Mouse (Mus musculus) E14TG2a.4 (cell line): ENCODE measurements around the gene Fpr-rs3.

ENCODE experiments used
- H3K27me3 ChIP-seq: 2 replicates; pipeline ENCODE4 v1.6.1; 2014; ENCODE audit warnings: low read length, control low read depth; ENCODE audit not compliant: insufficient read depth
- H3K36me3 ChIP-seq: 2 replicates; pipeline ENCODE4 v1.6.1; 2014; ENCODE audit warnings: low read length, control low read depth; ENCODE audit not compliant: insufficient read depth
- H3K4me1 ChIP-seq: replicated peaks from 2 replicates; pipeline ENCODE4 v1.6.1; 2014; ENCODE audit warnings: low read depth, low read length, control low read depth
- H3K4me3 ChIP-seq: replicated peaks from 2 replicates; pipeline ENCODE4 v1.5.1; 2014; ENCODE audit warnings: mild to moderate bottlenecking, low read length
- H3K9me3 ChIP-seq: 2 replicates; pipeline ENCODE4 v1.6.1; 2014; ENCODE audit warnings: low read length, control low read depth
- CTCF ChIP-seq: conservative IDR thresholded peaks from 2 replicates; pipeline ENCODE4 v1.5.1; 2014; ENCODE audit warnings: low read length
- NANOG ChIP-seq: IDR thresholded peaks from 2 replicates; pipeline ENCODE4 v1.6.1; 2014; ENCODE audit warnings: borderline replicate concordance, low read length, mixed read lengths
- POU5F1 ChIP-seq: IDR thresholded peaks from 2 replicates; pipeline ENCODE4 v1.6.1; 2014; ENCODE audit warnings: low read length, borderline replicate concordance

Fpr-rs3 gene

DNA sequence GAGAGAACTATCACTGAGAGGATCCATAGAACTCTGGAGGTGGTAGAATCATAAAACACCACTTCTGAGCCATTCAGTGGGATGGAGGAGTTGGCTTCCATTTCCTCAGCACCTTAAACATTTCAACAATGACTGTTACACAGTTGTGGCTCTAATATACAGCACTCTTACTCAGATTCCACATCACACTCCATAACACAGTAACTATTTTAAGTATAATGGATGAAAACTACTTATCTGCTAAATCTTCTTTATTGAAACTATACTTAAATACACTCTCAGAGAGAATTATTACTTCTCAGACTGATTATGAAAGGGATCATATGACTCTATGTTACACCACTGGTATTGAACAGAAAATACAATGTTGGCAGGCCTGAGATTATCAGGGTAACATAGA, at the start of gene Fpr-rs3:
Gene Fpr-rs3, minus strand, starts transcription at position 101 of the 400 bp plus-strand sequence.
- H3K9me3 ChIP-seq, result no peaks in the 10 kb centered on the region
- TF ChIP-seq NANOG (no peak), CTCF (no peak), POU5F1 (no peak)
- H3K27me3 ChIP-seq, result no peaks in the 10 kb centered on the region
- H3K4me3 ChIP-seq, result no peak within 1 kb of the TSS
- H3K36me3 ChIP-seq, result no peaks in the 10 kb centered on the region
- H3K4me1 ChIP-seq, result no peaks in the 10 kb centered on the region

DNA sequence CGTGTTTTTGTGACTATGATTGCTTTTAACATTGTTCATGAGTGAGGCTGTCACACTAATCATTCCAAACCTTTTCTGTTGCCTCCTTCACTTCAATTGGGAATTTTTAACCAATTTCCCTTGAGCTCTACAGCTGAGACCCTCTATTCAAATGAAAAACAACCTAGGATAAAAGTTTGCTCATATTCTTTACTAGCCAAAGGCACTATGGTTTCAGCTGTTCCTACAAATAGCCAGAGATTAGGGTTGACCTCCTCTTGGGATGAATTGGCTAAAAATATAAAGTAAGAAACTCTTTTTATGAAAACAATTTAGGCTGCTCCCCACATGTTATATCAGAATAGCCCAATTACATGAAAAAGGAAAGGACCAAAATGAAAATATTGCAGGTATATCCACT, 28.4 kb downstream of the Fpr-rs3 start, which contains the start of gene Vmn2r110:
Gene Vmn2r110, minus strand, starts transcription at position 101 of the 400 bp plus-strand sequence.
- Histone ChIP-seq H3K9me3 (no peaks in the 10 kb centered on the region), H3K4me1 (no peaks in the 10 kb centered on the region), H3K36me3 (no peaks in the 10 kb centered on the region), H3K4me3 (no peak within 1 kb of the TSS), H3K27me3 (no peaks in the 10 kb centered on the region)
- TF ChIP-seq NANOG, result no peak
- no peak for TF ChIP-seq POU5F1
- TF ChIP-seq CTCF, result no peak
